Mouse (Mus musculus): ENCODE results near the gene Map3k1.
A peak's percentile ranks its signal among the peaks of the same experiment; 100 is the strongest.

Map3k1 gene

GRCm38 (mm10) chr13:111808637-111809465, at the start of gene Map3k1:
TSS of gene Map3k1 (minus strand) at chr13:111808993.
- H3K4me1 ChIP-seq (replicated peaks; ENCODE audit: low read depth, low read length) = peaks cover 39% of the 10 kb centered on the region
- no peaks in the 10 kb centered on the region; the same call in 1 of the 2 replicates for H3K27me3 ChIP-seq (ENCODE audit: insufficient read depth, low read length)
- H3K4me3 ChIP-seq (replicated peaks; ENCODE audit: low read length) = peak within 1 kb of the TSS; percentile 93
- no peaks in the 10 kb centered on the region for H3K36me3 ChIP-seq (ENCODE audit: insufficient read depth, low read length)
- H3K9me3 ChIP-seq (ENCODE audit: low read length) = no peaks in the 10 kb centered on the region
- TF ChIP-seq CTCF (conservative IDR thresholded peaks at IDR 0.05; ENCODE audit: low read length) = no peak
- TF ChIP-seq POU5F1 (IDR thresholded peaks at IDR 0.05; ENCODE audit: borderline replicate concordance, low read length) = no peak
- TF ChIP-seq NANOG (IDR thresholded peaks at IDR 0.05; ENCODE audit: borderline replicate concordance, low read length) = no peak

GRCm38 (mm10) chr13:111856786-111857455, 48.1 kb upstream of the Map3k1 start:
- no peaks in the 10 kb centered on the region for H3K4me1 ChIP-seq (replicated peaks; ENCODE audit: low read depth, low read length)
- H3K36me3 ChIP-seq (ENCODE audit: insufficient read depth, low read length) = no peaks in the 10 kb centered on the region
- H3K4me3 ChIP-seq (replicated peaks; ENCODE audit: low read length) = no peak overlapping the region
- no peaks in the 10 kb centered on the region for H3K27me3 ChIP-seq (ENCODE audit: insufficient read depth, low read length)
- TF ChIP-seq POU5F1 (IDR thresholded peaks at IDR 0.05; ENCODE audit: borderline replicate concordance, low read length) (no peak), NANOG (IDR thresholded peaks at IDR 0.05; ENCODE audit: borderline replicate concordance, low read length) (no peak), CTCF (conservative IDR thresholded peaks at IDR 0.05; ENCODE audit: low read length) (no peak)
- no peaks in the 10 kb centered on the region for H3K9me3 ChIP-seq (ENCODE audit: low read length)

- no peaks in the 10 kb centered on the region for H3K36me3 ChIP-seq (ENCODE audit: insufficient read depth, low read length)
- no peaks in the 10 kb centered on the region for H3K9me3 ChIP-seq (ENCODE audit: low read length)
- no peaks in the 10 kb centered on the region for H3K4me1 ChIP-seq (replicated peaks; ENCODE audit: low read depth, low read length)
- H3K4me3 ChIP-seq (replicated peaks; ENCODE audit: low read length) = no peak overlapping the region
- no peak for TF ChIP-seq POU5F1 (IDR thresholded peaks at IDR 0.05; ENCODE audit: borderline replicate concordance, low read length)
- TF ChIP-seq NANOG (IDR thresholded peaks at IDR 0.05; ENCODE audit: borderline replicate concordance, low read length) = no peak
- no peaks in the 10 kb centered on the region for H3K27me3 ChIP-seq (ENCODE audit: insufficient read depth, low read length)
These were observed 47.4 kb upstream of the Map3k1 start for GRCm38 (mm10) chr13:111856232-111856631.

DNA sequence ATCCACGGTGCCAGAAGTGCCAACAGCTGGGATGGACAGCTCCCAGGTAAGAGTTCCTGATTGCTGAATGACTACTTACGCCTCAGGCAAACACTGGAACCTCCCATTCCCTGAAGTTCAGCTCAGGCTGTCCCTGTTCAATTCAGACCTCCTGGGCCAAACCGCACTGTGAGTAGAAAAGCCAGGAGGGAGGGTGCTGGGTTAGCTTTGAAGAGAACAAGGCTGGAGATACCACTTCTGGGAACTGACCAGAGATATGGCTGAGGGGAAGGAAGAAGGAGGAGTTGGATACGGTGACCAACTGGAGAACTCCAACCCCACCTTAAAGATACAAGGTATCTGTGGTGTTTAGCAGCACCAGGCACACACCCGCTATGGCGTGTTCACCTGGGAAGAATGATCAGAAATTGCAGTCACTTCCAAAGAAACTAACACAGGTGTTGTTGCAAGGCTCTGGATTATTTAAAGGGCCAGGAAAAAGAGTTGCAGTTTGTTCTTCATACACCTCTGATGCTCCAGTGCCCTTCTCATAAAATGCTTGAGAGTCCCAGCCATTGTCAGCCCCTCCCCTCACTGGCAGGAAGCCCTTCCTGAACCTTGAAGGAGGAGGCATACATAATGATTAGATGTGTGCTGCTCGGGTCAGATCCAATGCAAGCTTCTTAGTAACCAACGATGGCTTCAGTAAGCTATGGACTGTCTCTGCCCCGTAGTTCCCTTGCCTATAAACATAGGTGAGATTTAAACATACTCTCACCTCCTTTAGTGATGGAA, 43.8 kb upstream of the Map3k1 start:
- H3K27me3 ChIP-seq (ENCODE audit: insufficient read depth, low read length) = peaks cover 6% of the 10 kb centered on the region; the same call in 1 of the 2 replicates
- H3K9me3 ChIP-seq (ENCODE audit: low read length) = no peaks in the 10 kb centered on the region
- no peaks in the 10 kb centered on the region for H3K36me3 ChIP-seq (ENCODE audit: insufficient read depth, low read length)
- H3K4me1 ChIP-seq (replicated peaks; ENCODE audit: low read depth, low read length) = 0 out of 2 replicates have a peak, but pooled peaks cover 2% of the 10 kb centered on the region
- no peak for TF ChIP-seq NANOG (IDR thresholded peaks at IDR 0.05; ENCODE audit: borderline replicate concordance, low read length)
- TF ChIP-seq POU5F1 (IDR thresholded peaks at IDR 0.05; ENCODE audit: borderline replicate concordance, low read length) = no peak
- no peak for TF ChIP-seq CTCF (conservative IDR thresholded peaks at IDR 0.05; ENCODE audit: low read length)
- no peak overlapping the region for H3K4me3 ChIP-seq (replicated peaks; ENCODE audit: low read length)

- Histone ChIP-seq H3K4me1 (replicated peaks; ENCODE audit: low read depth, low read length) (0 out of 2 replicates have a peak, but pooled peaks cover 2% of the 10 kb centered on the region), H3K4me3 (replicated peaks; ENCODE audit: low read length) (no peak overlapping the region), H3K9me3 (ENCODE audit: low read length) (no peaks in the 10 kb centered on the region), H3K27me3 (ENCODE audit: insufficient read depth, low read length) (peaks cover 6% of the 10 kb centered on the region; the same call in 1 of the 2 replicates), H3K36me3 (ENCODE audit: insufficient read depth, low read length) (no peaks in the 10 kb centered on the region)
- TF ChIP-seq CTCF (conservative IDR thresholded peaks at IDR 0.05; ENCODE audit: low read length) = no peak
- TF ChIP-seq POU5F1 (IDR thresholded peaks at IDR 0.05; ENCODE audit: borderline replicate concordance, low read length) = no peak
- TF ChIP-seq NANOG (IDR thresholded peaks at IDR 0.05; ENCODE audit: borderline replicate concordance, low read length) = no peak
These were observed 41.4 kb upstream of the Map3k1 start for GRCm38 (mm10) chr13:111850046-111850837.

- TF ChIP-seq NANOG (IDR thresholded peaks at IDR 0.05; ENCODE audit: borderline replicate concordance, low read length) (no peak), CTCF (conservative IDR thresholded peaks at IDR 0.05; ENCODE audit: low read length) (no peak), POU5F1 (IDR thresholded peaks at IDR 0.05; ENCODE audit: borderline replicate concordance, low read length) (no peak)
- Histone ChIP-seq H3K27me3 (ENCODE audit: insufficient read depth, low read length) (peaks cover 6% of the 10 kb centered on the region; the same call in 1 of the 2 replicates), H3K4me3 (replicated peaks; ENCODE audit: low read length) (no peak overlapping the region), H3K36me3 (ENCODE audit: insufficient read depth, low read length) (no peaks in the 10 kb centered on the region), H3K9me3 (ENCODE audit: low read length) (no peaks in the 10 kb centered on the region), H3K4me1 (replicated peaks; ENCODE audit: low read depth, low read length) (0 out of 2 replicates have a peak, but pooled peaks cover 5% of the 10 kb centered on the region)
These were observed 36.7 kb upstream of the Map3k1 start for GRCm38 (mm10) chr13:111845471-111845870.

GRCm38 (mm10) chr13:111844313-111844712, 35.5 kb upstream of the Map3k1 start:
- Histone ChIP-seq H3K27me3 (ENCODE audit: insufficient read depth, low read length) (no peaks in the 10 kb centered on the region), H3K9me3 (ENCODE audit: low read length) (no peaks in the 10 kb centered on the region), H3K36me3 (ENCODE audit: insufficient read depth, low read length) (no peaks in the 10 kb centered on the region), H3K4me3 (replicated peaks; ENCODE audit: low read length) (no peak overlapping the region), H3K4me1 (replicated peaks; ENCODE audit: low read depth, low read length) (0 out of 2 replicates have a peak, but pooled peaks cover 5% of the 10 kb centered on the region)
- no peak for TF ChIP-seq CTCF (conservative IDR thresholded peaks at IDR 0.05; ENCODE audit: low read length)
- no peak for TF ChIP-seq NANOG (IDR thresholded peaks at IDR 0.05; ENCODE audit: borderline replicate concordance, low read length)
- no peak for TF ChIP-seq POU5F1 (IDR thresholded peaks at IDR 0.05; ENCODE audit: borderline replicate concordance, low read length)

Measured in E14TG2a.4 (cell line).